Mouse (Mus musculus) lung, adult 18-20 months (tissue): ENCODE results near the gene Bpifb4.

Experiments used
- DNase-seq, 2 experiments: peaks; one replicate each; pipeline ENCODE4 v3.0.0; 2022; ENCODE audit warnings: mixed read lengths in 2 of 2

The Bpifb4 gene

GRCm38 (mm10) chr2:154005734-154006133, 67.7 kb downstream of the Bpifb4 start:
- no peak for DNase-seq

GRCm38 (mm10) chr2:154006331-154006730, 68.3 kb downstream of the Bpifb4 start:
- no peak for DNase-seq

GRCm38 (mm10) chr2:154007381-154007780, 69.4 kb downstream of the Bpifb4 start:
- no peak for DNase-seq

- DNase-seq, result no peak
Observed at GRCm38 (mm10) chr2:154007965-154008364, 70.0 kb downstream of the Bpifb4 start, which contains the start of gene Bpifa2. Bpifa2 (plus strand) TSS chr2:154008265.
